Mouse (Mus musculus) liver, embryonic 11.5 days (tissue): ENCODE data around the gene Tmem30a. TPM values are rescaled to one million over a fixed set of nuclear protein-coding genes. Genes with fewer than 3 reads are reported as not detected.

ENCODE experiments used
- ATAC-seq: fragments of 200-750 bp; cut with Nextera tagmentation; replicated peaks from 2 replicates; pipeline ENCODE4 v1.8.0; 2017; ENCODE audit warnings: moderate number of reproducible peaks, mild to moderate bottlenecking, moderate TSS enrichment, moderate library complexity; ENCODE audit not compliant: low FRiP score
- DNase-seq: peaks from one replicate; pipeline ENCODE4 v3.0.0-alpha.2; 2017; ENCODE audit warnings: low spot score
- H3K27ac ChIP-seq: fragments of 300-500 bp; sonication (generic); 2 replicates; pipeline ENCODE4 v1.5.1; 2014; ENCODE audit warnings: mild to moderate bottlenecking, low read depth, low read length, control low read depth
- H3K27me3 ChIP-seq: fragments of 300-500 bp; sonication (generic); replicated peaks from 2 replicates; pipeline ENCODE4 v1.6.1; 2014; ENCODE audit warnings: low read length, mixed read lengths; ENCODE audit not compliant: control insufficient read depth, insufficient read depth
- H3K36me3 ChIP-seq: fragments of 300-500 bp; sonication (generic); 2 replicates; pipeline ENCODE4 v1.6.1; 2014; ENCODE audit warnings: mild to moderate bottlenecking, low read length, moderate library complexity, mixed read lengths; ENCODE audit not compliant: control insufficient read depth, insufficient read depth
- H3K4me1 ChIP-seq: fragments of 300-500 bp; sonication (generic); replicated peaks from 2 replicates; pipeline ENCODE4 v1.6.1; 2014; ENCODE audit warnings: low read length, mixed read lengths; ENCODE audit not compliant: control insufficient read depth, insufficient read depth
- H3K4me2 ChIP-seq: fragments of 300-500 bp; sonication (generic); 2 replicates; pipeline ENCODE4 v1.6.1; 2014; ENCODE audit warnings: mild to moderate bottlenecking, control low read depth, moderate library complexity
- H3K4me3 ChIP-seq: fragments of 300-500 bp; sonication (generic); 2 replicates; pipeline ENCODE4 v1.5.1; 2014; ENCODE audit warnings: low read depth, low read length, control low read depth
- H3K9ac ChIP-seq: fragments of 300-500 bp; sonication (generic); 2 replicates; pipeline ENCODE4 v1.6.1; 2014; ENCODE audit warnings: low read depth, low read length, control low read depth
- H3K9me3 ChIP-seq: fragments of 300-500 bp; sonication (generic); 2 replicates; pipeline ENCODE4 v1.6.1; 2016; ENCODE audit warnings: low read length, inconsistent platforms, mixed read lengths; ENCODE audit not compliant: control insufficient read depth
- WGBS: fragments of 180-500 bp; shearing (Covaris S2); extraction: QIAGEN DNeasy Blood & Tissue Kit; methylation state at CpG from one replicate; pipeline ENCODE4 v1.1.7; 2014; 5-methylcytosine and 5-hydroxymethylcytosine counted together
- polyA plus RNA-seq: library from polyadenylated mRNA; unstranded; fragments of >200 nt; fragmentation: Nextera tagmentation; extraction: Ambion mirVana; gene quantifications from 2 replicates; pipeline ENCODE4 v1.2.1, GENCODE M21; 2014

Gene Tmem30a
- polyA plus RNA-seq, 1 experiment from 2014 or later: 46.9 TPM

GRCm38 (mm10) chr9:79735608-79736007, 57.7 kb downstream of the Tmem30a start:
- H3K9me3 ChIP-seq: no peaks in the 10 kb centered on the region
- WGBS: 85% methylated on average over 6 of the region's 6 CpGs
- no peaks in the 10 kb centered on the region for H3K27me3 ChIP-seq
- no peak overlapping the region for H3K27ac ChIP-seq
- no peak overlapping the region for H3K4me2 ChIP-seq
- no peaks in the 10 kb centered on the region for H3K4me1 ChIP-seq
- H3K4me3 ChIP-seq: no peak overlapping the region
- no peaks in the 10 kb centered on the region for H3K36me3 ChIP-seq
- ATAC-seq: no peak
- H3K9ac ChIP-seq: no peak overlapping the region
- DNase-seq: no peak

- H3K27me3 ChIP-seq: no peaks in the 10 kb centered on the region
- H3K9me3 ChIP-seq: no peaks in the 10 kb centered on the region
- no peaks in the 10 kb centered on the region for H3K4me1 ChIP-seq
- H3K4me2 ChIP-seq: no peak overlapping the region
- ATAC-seq: no peak
- no peak overlapping the region for H3K27ac ChIP-seq
- WGBS: 77% methylated on average over 5 of the region's 5 CpGs
- H3K9ac ChIP-seq: no peak overlapping the region
- H3K4me3 ChIP-seq: no peak overlapping the region
- no peaks in the 10 kb centered on the region for H3K36me3 ChIP-seq
- DNase-seq: no peak
These were observed 63.0 kb downstream of the Tmem30a start for GRCm38 (mm10) chr9:79730301-79730700.

- no peaks in the 10 kb centered on the region for H3K9me3 ChIP-seq
- ATAC-seq (no peak), DNase-seq (no peak)
- H3K4me1 ChIP-seq: 0 out of 2 replicates have a peak, but pooled peaks cover 2% of the 10 kb centered on the region
- peaks cover 29% of the 10 kb centered on the region for H3K27me3 ChIP-seq
- no peak overlapping the region for H3K9ac ChIP-seq
- 30% methylated on average over 5 of the region's 5 CpGs for WGBS
- H3K36me3 ChIP-seq: no peaks in the 10 kb centered on the region
- no peak overlapping the region for H3K4me2 ChIP-seq
- no peak overlapping the region for H3K27ac ChIP-seq
- H3K4me3 ChIP-seq: no peak overlapping the region
These were observed 70.2 kb downstream of the Tmem30a start for GRCm38 (mm10) chr9:79723090-79723489.

- Histone ChIP-seq H3K4me1 (0 out of 2 replicates have a peak, but pooled peaks cover 4% of the 10 kb centered on the region), H3K27ac (no peak overlapping the region), H3K4me2 (no peak overlapping the region), H3K9ac (no peak overlapping the region), H3K36me3 (no peaks in the 10 kb centered on the region), H3K4me3 (no peak overlapping the region), H3K9me3 (no peaks in the 10 kb centered on the region), H3K27me3 (peaks cover 39% of the 10 kb centered on the region)
- no peak for DNase-seq
- 10% methylated on average over 9 of the region's 9 CpGs for WGBS
- ATAC-seq: no peak
These were observed 72.3 kb downstream of the Tmem30a start for GRCm38 (mm10) chr9:79721056-79721455.

GRCm38 (mm10) chr9:79720143-79720542, 73.2 kb downstream of the Tmem30a start:
- Histone ChIP-seq H3K27me3 (peaks cover 39% of the 10 kb centered on the region), H3K4me3 (no peak overlapping the region), H3K9me3 (no peaks in the 10 kb centered on the region), H3K9ac (no peak overlapping the region), H3K36me3 (no peaks in the 10 kb centered on the region), H3K4me2 (no peak overlapping the region), H3K4me1 (0 out of 2 replicates have a peak, but pooled peaks cover 4% of the 10 kb centered on the region), H3K27ac (no peak overlapping the region)
- WGBS: 28% methylated on average over 9 of the region's 9 CpGs
- DNase-seq: no peak
- ATAC-seq: no peak

- Histone ChIP-seq H3K36me3 (no peaks in the 10 kb centered on the region), H3K4me1 (0 out of 2 replicates have a peak, but pooled peaks cover 4% of the 10 kb centered on the region), H3K9ac (no peak overlapping the region), H3K27ac (no peak overlapping the region), H3K4me3 (peak overlapping the region; percentile 46), H3K4me2 (peak overlapping the region; percentile 68), H3K27me3 (peaks cover 43% of the 10 kb centered on the region), H3K9me3 (no peaks in the 10 kb centered on the region)
- 3% methylated on average over 28 of the region's 28 CpGs for WGBS
- no peak for DNase-seq
- ATAC-seq: no peak
These were observed 73.9 kb downstream of the Tmem30a start for GRCm38 (mm10) chr9:79719451-79719850.

Other genes starting within 250 kb of the Tmem30a start
- gene Col12a1, start 74.7 kb downstream of the Tmem30a start, polyA plus RNA-seq: 4.2 TPM in 2 replicates
- 708 and 720 TPM in 2 replicates for gene Cox7a2, start 33.6 kb downstream of the Tmem30a start, polyA plus RNA-seq
- 1.3 and 1.8 TPM in 2 replicates for gene Filip1, start 219.3 kb upstream of the Tmem30a start, polyA plus RNA-seq